Mouse (Mus musculus) testis, postnatal 10 days (tissue): Measurements from ENCODE around the gene Serpina3g.

Source experiments
- DNase-seq: peaks from one replicate; pipeline ENCODE4 v3.0.0; 2021; ENCODE audit warnings: low spot score

The Serpina3g gene

GRCm38 (mm10) chr12:104283380-104283779, 47.3 kb downstream of the Serpina3g start:
- no peak for DNase-seq

GRCm38 (mm10) chr12:104288336-104288735, 52.3 kb downstream of the Serpina3g start:
- DNase-seq, result no peak

GRCm38 (mm10) chr12:104289872-104290271, 53.8 kb downstream of the Serpina3g start:
- DNase-seq, result no peak
